Mouse (Mus musculus) kidney, embryonic 14.5 days (tissue): ENCODE measurements around the gene Siah1a. TPM values are rescaled to one million over a fixed set of nuclear protein-coding genes. Genes with fewer than 3 reads are reported as not detected.

ENCODE experiments used
- ATAC-seq: fragments of 200-750 bp; cut with Nextera tagmentation; 2 replicates; pipeline ENCODE4 v1.8.0; 2017; ENCODE audit warnings: moderate number of reproducible peaks, mild to moderate bottlenecking, moderate TSS enrichment, moderate library complexity; ENCODE audit not compliant: low FRiP score, low TSS enrichment
- H3K27ac ChIP-seq: fragments of 300-500 bp; sonication (generic); 2 replicates; pipeline ENCODE4 v1.5.1; 2014; ENCODE audit warnings: low read depth, mild to moderate bottlenecking, low read length, moderate library complexity, mixed read lengths
- H3K27me3 ChIP-seq: fragments of 300-500 bp; sonication (generic); 2 replicates; pipeline ENCODE4 v1.6.1; 2014; ENCODE audit warnings: mild to moderate bottlenecking, low read length; ENCODE audit not compliant: control insufficient read depth, insufficient read depth
- H3K36me3 ChIP-seq: fragments of 300-500 bp; sonication (generic); 2 replicates; pipeline ENCODE4 v1.6.1; 2014; ENCODE audit warnings: low read length, mixed read lengths; ENCODE audit not compliant: control insufficient read depth, insufficient read depth
- H3K4me1 ChIP-seq: fragments of 300-500 bp; sonication (generic); 2 replicates; pipeline ENCODE4 v1.6.1; 2014; ENCODE audit warnings: low read length, mixed read lengths; ENCODE audit not compliant: control insufficient read depth, insufficient read depth
- H3K4me2 ChIP-seq: fragments of 300-500 bp; sonication (generic); replicated peaks from 2 replicates; pipeline ENCODE4 v1.6.1; 2014; ENCODE audit warnings: low read depth, mild to moderate bottlenecking, low read length
- H3K4me3 ChIP-seq: fragments of 300-500 bp; sonication (generic); 2 replicates; pipeline ENCODE4 v1.5.1; 2014; ENCODE audit warnings: mild to moderate bottlenecking, low read length
- H3K9ac ChIP-seq: fragments of 300-500 bp; sonication (generic); 2 replicates; pipeline ENCODE4 v1.6.1; 2014; ENCODE audit warnings: low read depth, mild to moderate bottlenecking, low read length, moderate library complexity
- H3K9me3 ChIP-seq: fragments of 300-500 bp; sonication (generic); 2 replicates; pipeline ENCODE4 v1.6.1; 2016; ENCODE audit warnings: low read length; ENCODE audit not compliant: control insufficient read depth
- WGBS: fragments of 180-500 bp; shearing (Covaris S2); extraction: QIAGEN DNeasy Blood & Tissue Kit; methylation state at CpG from one replicate; pipeline ENCODE4 v1.1.7; 2014; 5-methylcytosine and 5-hydroxymethylcytosine counted together
- polyA plus RNA-seq: library from polyadenylated mRNA; unstranded; fragments of >200 nt; fragmentation: Nextera tagmentation; extraction: Ambion mirVana; gene quantifications from 2 replicates; pipeline ENCODE4 v1.2.1, GENCODE M21; 2014

Gene Siah1a
- polyA plus RNA-seq, 1 experiment from 2014 or later, result 54.0 TPM

DNA sequence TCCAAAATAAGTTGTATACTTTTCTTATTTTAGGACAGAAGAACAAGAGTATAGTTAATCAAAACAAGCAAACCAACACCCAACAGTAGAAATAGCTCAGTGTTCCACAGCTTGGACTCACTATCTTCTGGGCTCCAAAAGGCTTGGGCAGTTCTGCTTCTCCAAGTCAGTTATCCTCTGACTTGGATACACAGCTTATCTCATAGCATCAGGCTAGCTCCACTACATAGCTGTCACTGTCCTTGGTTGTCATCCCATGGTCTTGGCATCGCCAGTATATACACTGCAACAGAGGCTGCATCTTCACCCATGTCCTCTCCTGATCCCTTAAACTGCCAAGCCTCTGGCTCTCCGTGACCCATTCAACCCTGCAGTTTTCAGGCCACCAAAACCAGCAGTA, 50.0 kb downstream of the Siah1a start:
- no peak overlapping the region for H3K9ac ChIP-seq
- H3K4me1 ChIP-seq, result no peaks in the 10 kb centered on the region
- no peaks in the 10 kb centered on the region for H3K9me3 ChIP-seq
- H3K27me3 ChIP-seq, result no peaks in the 10 kb centered on the region
- 96% methylated on average over 2 of the region's 2 CpGs for WGBS
- H3K36me3 ChIP-seq, result peaks cover 3% of the 10 kb centered on the region; the same call in 1 of the 2 replicates
- no peak for ATAC-seq
- H3K4me3 ChIP-seq, result no peak overlapping the region
- no peak overlapping the region for H3K4me2 ChIP-seq
- no peak overlapping the region for H3K27ac ChIP-seq

- Histone ChIP-seq H3K9ac (no peak overlapping the region), H3K4me1 (no peaks in the 10 kb centered on the region), H3K27me3 (no peaks in the 10 kb centered on the region), H3K4me2 (no peak overlapping the region), H3K36me3 (no peaks in the 10 kb centered on the region; the same call in 1 of the 2 replicates), H3K27ac (no peak overlapping the region), H3K4me3 (no peak overlapping the region), H3K9me3 (no peaks in the 10 kb centered on the region)
- ATAC-seq, result no peak
- WGBS, result 87% methylated on average over 1 of the region's 1 CpGs
Observed at GRCm38 (mm10) chr8:86694011-86694410, 51.7 kb downstream of the Siah1a start.

GRCm38 (mm10) chr8:86692107-86692506, 53.6 kb downstream of the Siah1a start:
- H3K9me3 ChIP-seq, result no peaks in the 10 kb centered on the region
- H3K27ac ChIP-seq, result no peak overlapping the region
- no peak overlapping the region for H3K9ac ChIP-seq
- H3K27me3 ChIP-seq, result no peaks in the 10 kb centered on the region
- no peaks in the 10 kb centered on the region for H3K4me1 ChIP-seq
- H3K4me2 ChIP-seq, result no peak overlapping the region
- H3K4me3 ChIP-seq, result no peak overlapping the region
- H3K36me3 ChIP-seq, result no peaks in the 10 kb centered on the region; the same call in 1 of the 2 replicates
- 89% methylated on average over 1 of the region's 1 CpGs for WGBS
- ATAC-seq, result no peak

DNA sequence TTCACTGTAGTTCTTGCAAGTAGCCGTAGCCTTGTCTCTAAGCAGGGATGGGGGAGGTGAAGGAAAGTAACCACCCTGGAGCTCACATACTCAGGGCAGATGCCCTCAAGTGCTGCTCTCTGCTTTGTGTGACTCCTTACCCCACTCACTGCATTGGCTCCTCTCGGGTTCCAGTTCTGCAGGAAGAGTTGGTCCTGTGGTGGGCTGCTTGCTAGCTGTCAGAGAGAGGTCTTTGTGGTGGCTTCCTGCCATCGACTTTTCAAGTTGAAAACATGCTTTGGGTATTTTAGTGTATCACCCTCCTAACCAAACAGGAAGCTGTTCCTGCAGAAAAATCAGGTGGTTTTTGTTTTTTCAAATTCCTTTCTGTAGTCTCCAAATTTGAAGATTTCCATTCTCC, 59.1 kb downstream of the Siah1a start:
- WGBS, result 74% methylated on average over 3 of the region's 3 CpGs
- Histone ChIP-seq H3K9me3 (no peaks in the 10 kb centered on the region), H3K4me1 (no peaks in the 10 kb centered on the region), H3K4me3 (no peak overlapping the region), H3K36me3 (peaks cover 2% of the 10 kb centered on the region; the same call in 1 of the 2 replicates), H3K27me3 (no peaks in the 10 kb centered on the region), H3K27ac (no peak overlapping the region), H3K4me2 (no peak overlapping the region), H3K9ac (no peak overlapping the region)
- no peak for ATAC-seq

Other genes starting within 250 kb of the Siah1a start
- gene Abcc12, start 165.2 kb downstream of the Siah1a start, polyA plus RNA-seq, result 0.08 and 0.11 TPM in 2 replicates
- gene Lonp2, start 121.9 kb downstream of the Siah1a start, polyA plus RNA-seq, result 38.0 and 54.8 TPM in 2 replicates
- 5.6 and 6.7 TPM in 2 replicates for gene Gm10638, start 235 bp downstream of the Siah1a start, polyA plus RNA-seq
- 11.7 and 13.2 TPM in 2 replicates for gene N4bp1, start 139.3 kb upstream of the Siah1a start, polyA plus RNA-seq